Mouse (Mus musculus): ENCODE results near the gene Samhd1. TPM values are rescaled to one million over a fixed set of nuclear protein-coding genes. Genes with fewer than 3 reads are reported as not detected.

The Samhd1 gene
- polyA plus RNA-seq, 1 experiment from 2014 or later, result 19.1 TPM

- 81% methylated on average over 4 of the region's 4 CpGs for WGBS
- H3K4me2 ChIP-seq (ENCODE audit: low read length), result no peak overlapping the region
- H3K9ac ChIP-seq (ENCODE audit: low read depth, low read length), result no peak overlapping the region
- no peaks in the 10 kb centered on the region for H3K4me1 ChIP-seq (replicated peaks; ENCODE audit: insufficient read depth, low read length)
- no peak for TF ChIP-seq CTCF (IDR thresholded peaks at IDR 0.05; ENCODE audit: low read depth)
- H3K4me3 ChIP-seq (replicated peaks; ENCODE audit: low read depth, low read length), result no peak overlapping the region
- no peaks in the 10 kb centered on the region for H3K9me3 ChIP-seq (replicated peaks; ENCODE audit: low read length)
- no peak overlapping the region for H3K27ac ChIP-seq
- no peaks in the 10 kb centered on the region for H3K27me3 ChIP-seq (ENCODE audit: insufficient read depth, low read length)
- DNase-seq (ENCODE audit: low spot score) (no peak), ATAC-seq (replicated peaks; ENCODE audit: low FRiP score, low read depth) (no peak)
- peaks cover 17% of the 10 kb centered on the region for H3K36me3 ChIP-seq (ENCODE audit: insufficient read depth, low read length)
Measured at GRCm38 (mm10) chr2:157108236-157108635, 26.8 kb downstream of the Samhd1 start.

GRCm38 (mm10) chr2:157104454-157104853, 30.6 kb downstream of the Samhd1 start:
- Histone ChIP-seq H3K9me3 (replicated peaks; ENCODE audit: low read length) (no peaks in the 10 kb centered on the region), H3K4me2 (ENCODE audit: low read length) (no peak overlapping the region), H3K27me3 (ENCODE audit: insufficient read depth, low read length) (no peaks in the 10 kb centered on the region), H3K36me3 (ENCODE audit: insufficient read depth, low read length) (peaks cover 25% of the 10 kb centered on the region), H3K27ac (no peak overlapping the region), H3K4me3 (replicated peaks; ENCODE audit: low read depth, low read length) (no peak overlapping the region), H3K4me1 (replicated peaks; ENCODE audit: insufficient read depth, low read length) (no peaks in the 10 kb centered on the region), H3K9ac (ENCODE audit: low read depth, low read length) (no peak overlapping the region)
- ATAC-seq (replicated peaks; ENCODE audit: low FRiP score, low read depth), result no peak
- WGBS, result 70% methylated on average over 8 of the region's 8 CpGs
- DNase-seq (ENCODE audit: low spot score), result no peak
- no peak for TF ChIP-seq CTCF (IDR thresholded peaks at IDR 0.05; ENCODE audit: low read depth)

DNA sequence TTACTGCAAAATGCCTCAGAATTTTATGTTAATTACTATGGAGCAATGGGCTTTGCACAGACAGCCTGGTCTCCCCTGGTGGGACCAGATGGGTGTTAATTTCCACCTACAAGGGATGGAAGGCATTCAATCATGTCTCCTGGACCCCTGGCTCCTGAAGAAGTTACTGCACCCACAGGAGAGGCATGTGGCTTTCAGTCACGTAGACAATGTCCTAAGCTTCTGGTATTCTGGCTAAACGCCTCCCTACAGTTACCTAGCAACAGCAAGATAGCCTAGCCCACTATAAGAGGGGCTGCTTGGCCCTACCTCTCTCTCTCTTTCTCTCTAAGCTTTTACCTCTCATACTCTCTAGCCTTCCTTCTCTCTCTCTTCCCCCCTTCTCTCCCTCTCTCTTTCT, 32.8 kb downstream of the Samhd1 start:
- ATAC-seq (replicated peaks; ENCODE audit: low FRiP score, low read depth) (no peak), DNase-seq (ENCODE audit: low spot score) (no peak)
- 51% methylated on average over 2 of the region's 2 CpGs for WGBS
- H3K9ac ChIP-seq (ENCODE audit: low read depth, low read length), result no peak overlapping the region
- no peaks in the 10 kb centered on the region for H3K4me1 ChIP-seq (replicated peaks; ENCODE audit: insufficient read depth, low read length)
- peaks cover 18% of the 10 kb centered on the region for H3K36me3 ChIP-seq (ENCODE audit: insufficient read depth, low read length)
- no peaks in the 10 kb centered on the region for H3K27me3 ChIP-seq (ENCODE audit: insufficient read depth, low read length)
- H3K4me2 ChIP-seq (ENCODE audit: low read length), result no peak overlapping the region
- TF ChIP-seq CTCF (IDR thresholded peaks at IDR 0.05; ENCODE audit: low read depth), result no peak
- H3K4me3 ChIP-seq (replicated peaks; ENCODE audit: low read depth, low read length), result no peak overlapping the region
- no peaks in the 10 kb centered on the region for H3K9me3 ChIP-seq (replicated peaks; ENCODE audit: low read length)
- no peak overlapping the region for H3K27ac ChIP-seq

DNA sequence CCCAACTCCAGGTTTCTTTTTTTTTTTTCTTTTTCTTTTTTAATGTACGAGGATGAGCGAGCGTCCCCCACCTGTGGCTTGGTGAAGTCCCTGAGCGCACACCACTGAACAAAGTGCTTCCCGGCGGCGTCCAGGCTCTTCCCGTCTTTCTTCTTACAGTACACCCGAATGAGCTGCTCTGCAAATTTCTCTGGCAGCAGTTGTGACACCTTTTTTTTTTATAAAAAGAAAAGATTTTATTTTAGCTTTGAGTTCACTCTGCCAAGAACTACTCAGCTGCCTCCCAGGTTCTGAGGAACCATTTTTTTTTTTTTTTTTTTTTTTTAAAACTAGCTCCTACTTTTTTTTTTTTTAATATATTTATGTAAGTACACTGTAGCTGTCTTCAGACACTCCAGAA, 33.4 kb downstream of the Samhd1 start:
- no peak overlapping the region for H3K27ac ChIP-seq
- 95% methylated on average over 9 of the region's 9 CpGs for WGBS
- ATAC-seq (replicated peaks; ENCODE audit: low FRiP score, low read depth), result no peak

GRCm38 (mm10) chr2:157100319-157100605, 34.8 kb downstream of the Samhd1 start:
- no peaks in the 10 kb centered on the region for H3K9me3 ChIP-seq (replicated peaks; ENCODE audit: low read length)
- H3K36me3 ChIP-seq (ENCODE audit: insufficient read depth, low read length), result peaks cover 12% of the 10 kb centered on the region; the same call in 1 of the 2 replicates
- H3K4me3 ChIP-seq (replicated peaks; ENCODE audit: low read depth, low read length), result no peak overlapping the region
- no peak overlapping the region for H3K4me2 ChIP-seq (ENCODE audit: low read length)
- TF ChIP-seq CTCF (IDR thresholded peaks at IDR 0.05; ENCODE audit: low read depth), result no peak
- peak overlapping the region; percentile 28; the same call in 1 of the 2 replicates for H3K9ac ChIP-seq (ENCODE audit: low read depth, low read length)
- DNase-seq (ENCODE audit: low spot score) (peak; percentile 54), ATAC-seq (replicated peaks; ENCODE audit: low FRiP score, low read depth) (peak; percentile 72)
- H3K27me3 ChIP-seq (ENCODE audit: insufficient read depth, low read length), result no peaks in the 10 kb centered on the region
- 34% methylated on average over 12 of the region's 12 CpGs for WGBS
- no peaks in the 10 kb centered on the region for H3K4me1 ChIP-seq (replicated peaks; ENCODE audit: insufficient read depth, low read length)
- H3K27ac ChIP-seq, result 0 out of 2 replicates have a peak overlapping the region, but pooled peaks have one; percentile 21

More for the DNA sequence above, 33.4 kb downstream of the Samhd1 start:
- H3K4me1 ChIP-seq (replicated peaks; ENCODE audit: insufficient read depth, low read length), result no peaks in the 10 kb centered on the region
- H3K9me3 ChIP-seq (replicated peaks; ENCODE audit: low read length), result no peaks in the 10 kb centered on the region
- no peaks in the 10 kb centered on the region for H3K27me3 ChIP-seq (ENCODE audit: insufficient read depth, low read length)
- H3K4me3 ChIP-seq (replicated peaks; ENCODE audit: low read depth, low read length), result no peak overlapping the region
- peaks cover 15% of the 10 kb centered on the region for H3K36me3 ChIP-seq (ENCODE audit: insufficient read depth, low read length)
- DNase-seq (ENCODE audit: low spot score), result no peak
- H3K9ac ChIP-seq (ENCODE audit: low read depth, low read length), result no peak overlapping the region
- no peak overlapping the region for H3K4me2 ChIP-seq (ENCODE audit: low read length)
- no peak for TF ChIP-seq CTCF (IDR thresholded peaks at IDR 0.05; ENCODE audit: low read depth)

DNA sequence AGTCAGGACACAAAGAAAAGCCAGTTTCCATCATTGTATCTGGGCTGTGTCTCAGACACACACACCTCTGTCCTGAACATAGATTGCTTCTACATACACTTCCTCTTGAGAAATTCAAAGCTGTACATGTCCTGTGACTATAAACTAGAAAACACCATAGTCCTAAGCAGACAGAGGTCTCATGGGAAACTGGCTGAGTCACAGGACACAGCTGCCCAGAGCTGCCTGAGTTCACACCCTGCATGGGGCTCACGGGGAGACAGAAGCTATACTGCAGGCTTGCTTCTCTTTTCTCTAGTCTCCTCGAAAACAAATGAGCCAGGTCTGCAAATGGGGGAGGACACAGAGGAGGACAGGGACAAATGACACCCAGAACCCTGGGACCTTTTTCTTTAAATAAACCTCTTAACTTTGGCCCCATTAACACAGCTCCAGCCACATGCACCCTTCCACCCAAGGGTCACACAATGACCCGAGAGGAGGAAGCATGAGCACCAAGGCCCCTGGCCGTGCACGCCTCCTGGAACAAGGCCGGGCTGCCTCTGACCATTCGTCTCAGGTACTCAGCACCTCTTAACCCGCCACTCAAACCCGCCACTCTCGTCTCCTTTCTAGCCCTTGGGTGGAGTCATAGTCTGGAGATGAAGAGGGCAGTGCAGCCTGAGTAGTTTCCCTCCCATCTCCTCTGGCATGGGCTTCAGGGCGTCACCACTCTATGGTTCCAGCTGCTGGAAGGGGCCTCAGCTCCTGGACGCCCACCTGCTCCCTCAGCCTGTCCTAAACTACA, 35.3 kb downstream of the Samhd1 start:
- Histone ChIP-seq H3K36me3 (ENCODE audit: insufficient read depth, low read length) (peaks cover 11% of the 10 kb centered on the region; the same call in 1 of the 2 replicates), H3K9ac (ENCODE audit: low read depth, low read length) (no peak overlapping the region), H3K9me3 (replicated peaks; ENCODE audit: low read length) (no peaks in the 10 kb centered on the region), H3K27me3 (ENCODE audit: insufficient read depth, low read length) (no peaks in the 10 kb centered on the region), H3K4me2 (ENCODE audit: low read length) (no peak overlapping the region), H3K27ac (0 out of 2 replicates have a peak overlapping the region, but pooled peaks have one; percentile 21), H3K4me1 (replicated peaks; ENCODE audit: insufficient read depth, low read length) (no peaks in the 10 kb centered on the region), H3K4me3 (replicated peaks; ENCODE audit: low read depth, low read length) (no peak overlapping the region)
- DNase-seq (ENCODE audit: low spot score) (no peak), ATAC-seq (replicated peaks; ENCODE audit: low FRiP score, low read depth) (peak; percentile 62; the same call in 1 of the 2 replicates)
- TF ChIP-seq CTCF (IDR thresholded peaks at IDR 0.05; ENCODE audit: low read depth), result no peak
- WGBS, result 39% methylated on average over 12 of the region's 12 CpGs
